ENCODE assay signal across 8 mouse cellular contexts in genomic region chr15:101236878-101237277, GRCm38 (mm10). TPM values are rescaled to one million over a fixed set of nuclear protein-coding genes. Genes with fewer than 3 reads are reported as not detected.
DNase-seq lines count a peak whose midpoint lies in the region; ATAC-seq and TF ChIP-seq lines count a peak whose summit lies in the region.
"Had no signal": no experiment of that assay in that cellular context is flagged by ENCODE, and none has a peak within 500 bp of the region (broad histone marks: within the 10 kb centered on the region; RNA-seq: fewer than 3 reads in every experiment).

No protein-coding gene starts in this region.

- TF ChIP-seq CTCF in lung, postnatal 0 days (IDR thresholded peaks at IDR 0.05) = peak; percentile 92
- peak; percentile 83; the same call in 1 of the 2 replicates for TF ChIP-seq CTCF in thymus, adult 2 months (IDR thresholded peaks at IDR 0.05; ENCODE audit: borderline replicate concordance, control insufficient read depth, extremely low read depth, insufficient read depth, low read length, poor library complexity)

- H3K4me1 ChIP-seq in midbrain, embryonic 10.5 days = peaks cover 41% of the 10 kb centered on the region
- peaks cover 12% of the 10 kb centered on the region for H3K4me1 ChIP-seq in midbrain, embryonic 15.5 days
- peaks cover 46% of the 10 kb centered on the region for H3K4me1 ChIP-seq in heart, embryonic 13.5 days
- H3K4me1 ChIP-seq in lung, postnatal 0 days (ENCODE audit: insufficient read depth, low read depth, low read length) = peaks cover 22% of the 10 kb centered on the region
- H3K4me1 ChIP-seq in thymus, adult 2 months (replicated peaks; ENCODE audit: control insufficient read depth, insufficient read depth, low read length) = peaks cover 48% of the 10 kb centered on the region

- H3K9me3 ChIP-seq in midbrain, embryonic 10.5 days (replicated peaks) = no peaks in the 10 kb centered on the region
- no peaks in the 10 kb centered on the region for H3K9me3 ChIP-seq in midbrain, embryonic 15.5 days
- H3K9me3 ChIP-seq in heart, embryonic 13.5 days = no peaks in the 10 kb centered on the region
- H3K9me3 ChIP-seq in lung, postnatal 0 days (ENCODE audit: low read length) = no peaks in the 10 kb centered on the region
- H3K9me3 ChIP-seq: heart, embryonic 15.5 days had no signal

- no peak for TF ChIP-seq POLR2A in thymus, adult 2 months (IDR thresholded peaks at IDR 0.05; ENCODE audit: control insufficient read depth, extremely low read depth, insufficient read depth, low read length, poor library complexity)

- no peak overlapping the region for H3K4me3 ChIP-seq in midbrain, embryonic 10.5 days
- H3K4me3 ChIP-seq in midbrain, embryonic 15.5 days = no peak overlapping the region
- no peak overlapping the region for H3K4me3 ChIP-seq in heart, embryonic 13.5 days
- H3K4me3 ChIP-seq in lung, postnatal 0 days (ENCODE audit: low read depth, low read length) = no peak overlapping the region
- H3K4me3 ChIP-seq in thymus, adult 2 months (ENCODE audit: control insufficient read depth, insufficient read depth, low read length) = no peak overlapping the region
- H3K4me3 ChIP-seq: heart, embryonic 15.5 days had no signal

- WGBS in midbrain, embryonic 10.5 days = 9% methylated on average over 3 of the region's 3 CpGs
- WGBS in midbrain, embryonic 15.5 days = 5% methylated on average over 3 of the region's 3 CpGs
- WGBS in heart, embryonic 13.5 days = 5% methylated on average over 3 of the region's 3 CpGs
- WGBS in lung, postnatal 0 days = 8% methylated on average over 3 of the region's 3 CpGs
- WGBS in thymus, adult 2 months = 15% methylated on average over 3 of the region's 3 CpGs

- peak; percentile 74 for DNase-seq in midbrain, embryonic 10.5 days (ENCODE audit: low spot score)
- DNase-seq in MN1 (ENCODE audit: low spot score) = peak; percentile 83
- DNase-seq in cerebellum, adult 18-20 months = peak; percentile 61 to 66
- peak; percentile 84 for DNase-seq in lung, postnatal 0 days (ENCODE audit: low spot score)
- peak; percentile 84 for DNase-seq in thymus, adult 2 months

- no peak overlapping the region for H3K27ac ChIP-seq in midbrain, embryonic 10.5 days (replicated peaks)
- H3K27ac ChIP-seq in midbrain, embryonic 15.5 days = no peak overlapping the region
- H3K27ac ChIP-seq in heart, embryonic 13.5 days (replicated peaks) = no peak overlapping the region
- no peak overlapping the region for H3K27ac ChIP-seq in lung, postnatal 0 days (ENCODE audit: low read length)
- H3K27ac ChIP-seq in thymus, adult 2 months (ENCODE audit: control insufficient read depth, insufficient read depth, low read length) = no peak overlapping the region
- H3K27ac ChIP-seq: heart, embryonic 15.5 days had no signal

- TF ChIP-seq EP300 in lung, postnatal 0 days (IDR thresholded peaks at IDR 0.05) = no peak

- no peak overlapping the region for H3K9ac ChIP-seq in midbrain, embryonic 15.5 days
- H3K9ac ChIP-seq in heart, embryonic 13.5 days = 0 out of 2 replicates have a peak overlapping the region, but pooled peaks have one; percentile 7
- no peak overlapping the region for H3K9ac ChIP-seq in lung, postnatal 0 days (replicated peaks; ENCODE audit: low read depth)

- no peak for ATAC-seq in midbrain, embryonic 15.5 days (replicated peaks)
- no peak for ATAC-seq in heart, embryonic 13.5 days (ENCODE audit: extremely low read depth, insufficient number of reproducible peaks, low FRiP score, low TSS enrichment)
- no peak for ATAC-seq in lung, postnatal 0 days

- H3K4me2 ChIP-seq in midbrain, embryonic 15.5 days = no peak overlapping the region
- H3K4me2 ChIP-seq in heart, embryonic 13.5 days = no peak overlapping the region
- H3K4me2 ChIP-seq in lung, postnatal 0 days (replicated peaks; ENCODE audit: low read depth, low read length) = no peak overlapping the region
- H3K4me2 ChIP-seq: heart, embryonic 15.5 days had no signal

- peaks cover 6% of the 10 kb centered on the region for H3K36me3 ChIP-seq in midbrain, embryonic 10.5 days
- no peaks in the 10 kb centered on the region for H3K36me3 ChIP-seq in midbrain, embryonic 15.5 days (replicated peaks)
- H3K36me3 ChIP-seq in heart, embryonic 13.5 days = peaks cover 7% of the 10 kb centered on the region
- no peaks in the 10 kb centered on the region for H3K36me3 ChIP-seq in lung, postnatal 0 days (ENCODE audit: insufficient read depth, low read length)
- no peaks in the 10 kb centered on the region for H3K36me3 ChIP-seq in thymus, adult 2 months (ENCODE audit: control insufficient read depth, insufficient read depth, low read length)
- H3K36me3 ChIP-seq: heart, embryonic 15.5 days had no signal

- H3K27me3 ChIP-seq in midbrain, embryonic 10.5 days (ENCODE audit: low read depth, poor library complexity, severe bottlenecking) = peaks cover 54% of the 10 kb centered on the region
- no peaks in the 10 kb centered on the region for H3K27me3 ChIP-seq in midbrain, embryonic 15.5 days (replicated peaks)
- peaks cover 16% of the 10 kb centered on the region; the same call in 1 of the 2 replicates for H3K27me3 ChIP-seq in heart, embryonic 13.5 days (replicated peaks)
- H3K27me3 ChIP-seq in lung, postnatal 0 days (replicated peaks; ENCODE audit: insufficient read depth, low read length) = no peaks in the 10 kb centered on the region
- H3K27me3 ChIP-seq in thymus, adult 2 months (ENCODE audit: control insufficient read depth, insufficient read depth, low read length) = no peaks in the 10 kb centered on the region
- H3K27me3 ChIP-seq: heart, embryonic 15.5 days had no signal

RNA-seq across cellular contexts. Expression of gene Grasp, which starts 12.9 kb away (rescaled TPM):
- 3.2 and 4.2 TPM in 2 replicates for polyA plus RNA-seq in midbrain, embryonic 10.5 days (2016; fragmentation: Nextera tagmentation; extraction: Ambion mirVana)
- polyA plus RNA-seq in midbrain, embryonic 15.5 days (2015; fragmentation: Nextera tagmentation; extraction: Ambion mirVana) = 1.3 and 1.9 TPM in 2 replicates
- 3.8 and 4.4 TPM in 2 replicates for polyA plus RNA-seq in heart, embryonic 13.5 days (2015; fragmentation: Nextera tagmentation; extraction: Ambion mirVana)
- polyA plus RNA-seq in lung, postnatal 0 days (2015; fragmentation: Nextera tagmentation; extraction: Ambion mirVana) = 8.2 and 8.6 TPM in 2 replicates
- 10.2 and 15.4 TPM in 2 replicates for polyA plus RNA-seq in thymus, adult 2 months (2012; rRNA removed)

RNA-seq across cellular contexts. Expression of gene Nr4a1, which starts 17.2 kb away (rescaled TPM):
- polyA plus RNA-seq in midbrain, embryonic 10.5 days (2016; fragmentation: Nextera tagmentation; extraction: Ambion mirVana) = 2.8 and 2.9 TPM in 2 replicates
- 4.2 and 4.9 TPM in 2 replicates for polyA plus RNA-seq in midbrain, embryonic 15.5 days (2015; fragmentation: Nextera tagmentation; extraction: Ambion mirVana)
- polyA plus RNA-seq in heart, embryonic 13.5 days (2015; fragmentation: Nextera tagmentation; extraction: Ambion mirVana) = 10.4 and 10.8 TPM in 2 replicates
- polyA plus RNA-seq in lung, postnatal 0 days (2015; fragmentation: Nextera tagmentation; extraction: Ambion mirVana) = 7.8 and 11.8 TPM in 2 replicates
- 164 TPM in 2 replicates for polyA plus RNA-seq in thymus, adult 2 months (2012; rRNA removed)

RNA-seq across cellular contexts. Expression of gene Atg101, which starts 47.2 kb away (rescaled TPM):
- 80.8 TPM in 2 replicates for polyA plus RNA-seq in midbrain, embryonic 10.5 days (2016; fragmentation: Nextera tagmentation; extraction: Ambion mirVana)
- polyA plus RNA-seq in midbrain, embryonic 15.5 days (2015; fragmentation: Nextera tagmentation; extraction: Ambion mirVana) = 83.9 and 84.3 TPM in 2 replicates
- 50.6 and 56.1 TPM in 2 replicates for polyA plus RNA-seq in heart, embryonic 13.5 days (2015; fragmentation: Nextera tagmentation; extraction: Ambion mirVana)
- 73.1 and 74.2 TPM in 2 replicates for polyA plus RNA-seq in lung, postnatal 0 days (2015; fragmentation: Nextera tagmentation; extraction: Ambion mirVana)
- polyA plus RNA-seq in thymus, adult 2 months (2012; rRNA removed) = 68.5 and 75.2 TPM in 2 replicates

RNA-seq across cellular contexts. Expression of gene 6030408B16Rik, which starts 56.1 kb away (rescaled TPM):
- 0.06 and 0.22 TPM in 2 replicates for polyA plus RNA-seq in midbrain, embryonic 10.5 days (2016; fragmentation: Nextera tagmentation; extraction: Ambion mirVana)
- polyA plus RNA-seq in midbrain, embryonic 15.5 days (2015; fragmentation: Nextera tagmentation; extraction: Ambion mirVana) = 0.28 and 0.45 TPM in 2 replicates
- polyA plus RNA-seq in heart, embryonic 13.5 days (2015; fragmentation: Nextera tagmentation; extraction: Ambion mirVana) = 2.4 and 3.0 TPM in 2 replicates
- 74.9 and 82.4 TPM in 2 replicates for polyA plus RNA-seq in lung, postnatal 0 days (2015; fragmentation: Nextera tagmentation; extraction: Ambion mirVana)
- 0.55 and 0.88 TPM in 2 replicates for polyA plus RNA-seq in thymus, adult 2 months (2012; rRNA removed)

Comparison
In these comparisons a context has a peak if more than half of its experiments do, and no peak if none do; other contexts are left out.
1. RNA of gene Nr4a1, which starts 17.2 kb away (polyA plus RNA-seq): 164 TPM in thymus, adult 2 months; 10.4 to 10.8 TPM in heart, embryonic 13.5 days, 7.8 to 11.8 TPM in lung, postnatal 0 days, 4.2 to 4.9 TPM in midbrain, embryonic 15.5 days and 2.8 to 2.9 TPM in midbrain, embryonic 10.5 days; every median in the first group is over 10 times any median in the second.
2. Peak in every context shown above with its lines, with median percentiles within 50 percentile points of each other: DNase-seq.